Mouse (Mus musculus) forebrain, postnatal 0 days (tissue): ENCODE results near the gene Olfr51. TPM values are rescaled to one million over a fixed set of nuclear protein-coding genes. Genes with fewer than 3 reads are reported as not detected.
"Not testable (repeated sequence)": the region's sequence is repeated elsewhere in the genome, so short reads cannot be mapped to it uniquely, and the experiment has no call there.

Source experiments
- ATAC-seq: fragments of 200-750 bp; cut with Nextera tagmentation; 2 replicates; pipeline ENCODE4 v1.8.0; 2017; ENCODE audit warnings: mild to moderate bottlenecking, moderate library complexity
- DNase-seq: peaks from one replicate; pipeline ENCODE4 v3.0.0-alpha.2; 2015
- H3K27ac ChIP-seq: fragments of 300-500 bp; sonication (generic); 2 replicates; pipeline ENCODE4 v1.5.1; 2014; ENCODE audit warnings: low read depth, mild to moderate bottlenecking, antibody characterized with exemption, low read length, moderate library complexity, mixed read lengths
- H3K27me3 ChIP-seq: fragments of 300-500 bp; sonication (generic); 2 replicates; pipeline ENCODE4 v1.6.1; 2014; ENCODE audit warnings: mild to moderate bottlenecking, low read length, mixed read lengths; ENCODE audit not compliant: insufficient read depth
- H3K36me3 ChIP-seq: fragments of 300-500 bp; sonication (generic); 2 replicates; pipeline ENCODE4 v1.6.1; 2014; ENCODE audit warnings: mild to moderate bottlenecking, moderate library complexity; ENCODE audit not compliant: insufficient read depth
- H3K4me1 ChIP-seq: fragments of 300-500 bp; sonication (generic); 2 replicates; pipeline ENCODE4 v1.6.1; 2014; ENCODE audit warnings: antibody characterized with exemption; ENCODE audit not compliant: insufficient read depth
- H3K4me2 ChIP-seq: fragments of 300-500 bp; sonication (generic); 2 replicates; pipeline ENCODE4 v1.6.1; 2014; ENCODE audit warnings: low read depth, mild to moderate bottlenecking, moderate library complexity
- H3K4me3 ChIP-seq: fragments of 300-500 bp; sonication (generic); 2 replicates; pipeline ENCODE4 v1.5.1; 2014; ENCODE audit warnings: low read depth, low read length, mixed read lengths
- H3K9ac ChIP-seq: fragments of 300-500 bp; sonication (generic); 2 replicates; pipeline ENCODE4 v1.6.1; 2014; ENCODE audit warnings: mild to moderate bottlenecking
- H3K9me3 ChIP-seq: fragments of 300-500 bp; sonication (generic); 2 replicates; pipeline ENCODE4 v1.6.1; 2016; ENCODE audit warnings: low read length
- CTCF ChIP-seq: sonication (generic); IDR thresholded peaks from 2 replicates; pipeline ENCODE4 v1.5.1; 2016; ENCODE audit warnings: antibody characterized with exemption, control low read depth, low read depth
- WGBS: fragments of 180-500 bp; shearing (Covaris S2); extraction: QIAGEN DNeasy Blood & Tissue Kit; methylation state at CpG from one replicate; pipeline ENCODE4 v1.1.7; 2014; 5-methylcytosine and 5-hydroxymethylcytosine counted together
- polyA plus RNA-seq: library from polyadenylated mRNA; unstranded; fragments of >200 nt; fragmentation: Nextera tagmentation; extraction: Ambion mirVana; gene quantifications from 2 replicates; pipeline ENCODE4 v1.2.1, GENCODE M21; 2015
- total RNA-seq: library from RNA; depleted of rRNA; stranded (reverse); fragments of >200 nt; gene quantifications from 2 replicates; pipeline ENCODE4 v1.2.3, GENCODE M21; 2014

Gene Olfr51
- total and polyA plus RNA-seq, 2 experiments from 2014 or later = not detected

GRCm38 (mm10) chr11:51013936-51014335 lies 10.5 kb downstream of the Olfr51 start, which contains the start of gene Olfr54:
Olfr54 (plus strand) TSS chr11:51014236.
- H3K9ac ChIP-seq = no peak within 1 kb of the TSS
- H3K27me3 ChIP-seq = no peaks in the 10 kb centered on the region
- H3K4me1 ChIP-seq = no peaks in the 10 kb centered on the region
- no peaks in the 10 kb centered on the region for H3K36me3 ChIP-seq
- ATAC-seq (no peak), DNase-seq (no peak)
- H3K9me3 ChIP-seq = no peaks in the 10 kb centered on the region
- no peak within 1 kb of the TSS for H3K27ac ChIP-seq
- no peak within 1 kb of the TSS for H3K4me2 ChIP-seq
- TF ChIP-seq CTCF = no peak
- H3K4me3 ChIP-seq = no peak within 1 kb of the TSS
- 68% methylated on average over 1 of the region's 1 CpGs for WGBS

GRCm38 (mm10) chr11:51016341-51016740 lies 12.9 kb downstream of the Olfr51 start:
- H3K36me3 ChIP-seq = no peaks in the 10 kb centered on the region
- no peaks in the 10 kb centered on the region for H3K27me3 ChIP-seq
- 59% methylated on average over 2 of the region's 2 CpGs for whole genome bisulfite sequencing
- no peak overlapping the region for H3K27ac ChIP-seq
- H3K9ac ChIP-seq = no peak overlapping the region
- no peaks in the 10 kb centered on the region for H3K4me1 ChIP-seq
- ATAC-seq = no peak
- no peak for DNase-seq
- H3K9me3 ChIP-seq = no peaks in the 10 kb centered on the region
- H3K4me3 ChIP-seq = no peak overlapping the region
- no peak overlapping the region for H3K4me2 ChIP-seq
- TF ChIP-seq CTCF = no peak

- H3K9ac ChIP-seq, H3K4me3 ChIP-seq, H3K36me3 ChIP-seq, ATAC-seq, H3K27ac ChIP-seq, H3K27me3 ChIP-seq, H3K4me2 ChIP-seq, DNase-seq, H3K4me1 ChIP-seq, H3K9me3 ChIP-seq: not testable (repeated sequence)
- WGBS = 88% methylated on average over 11 of the region's 11 CpGs
These were observed 23.4 kb downstream of the Olfr51 start for GRCm38 (mm10) chr11:51026811-51027210.

- not testable (repeated sequence) for ATAC-seq, H3K27ac ChIP-seq, H3K9ac ChIP-seq, H3K9me3 ChIP-seq, H3K4me1 ChIP-seq, H3K27me3 ChIP-seq, H3K4me3 ChIP-seq, DNase-seq, H3K4me2 ChIP-seq, H3K36me3 ChIP-seq
- 84% methylated on average over 8 of the region's 8 CpGs for WGBS
These were observed 26.0 kb downstream of the Olfr51 start for GRCm38 (mm10) chr11:51029381-51029780.

GRCm38 (mm10) chr11:51030225-51030624 lies 26.8 kb downstream of the Olfr51 start:
- Histone ChIP-seq H3K27ac (no peak overlapping the region), H3K36me3 (no peaks in the 10 kb centered on the region), H3K27me3 (no peaks in the 10 kb centered on the region), H3K4me3 (no peak overlapping the region), H3K9ac (no peak overlapping the region), H3K9me3 (no peaks in the 10 kb centered on the region), H3K4me1 (no peaks in the 10 kb centered on the region), H3K4me2 (no peak overlapping the region)
- no peak for TF ChIP-seq CTCF
- no peak for ATAC-seq
- DNase-seq = no peak
- 80% methylated on average over 2 of the region's 2 CpGs for WGBS

GRCm38 (mm10) chr11:51032851-51033250 lies 29.5 kb downstream of the Olfr51 start:
- WGBS = 8% methylated on average over 1 of the region's 1 CpGs
- H3K9ac ChIP-seq = no peak overlapping the region
- DNase-seq (peak; percentile 76), ATAC-seq (no peak)
- H3K27ac ChIP-seq = no peak overlapping the region
- no peaks in the 10 kb centered on the region for H3K36me3 ChIP-seq
- no peaks in the 10 kb centered on the region for H3K4me1 ChIP-seq
- no peak overlapping the region for H3K4me2 ChIP-seq
- no peak overlapping the region for H3K4me3 ChIP-seq
- no peaks in the 10 kb centered on the region for H3K27me3 ChIP-seq
- peak; percentile 94 for TF ChIP-seq CTCF
- H3K9me3 ChIP-seq = no peaks in the 10 kb centered on the region

GRCm38 (mm10) chr11:51034141-51034540 lies 30.7 kb downstream of the Olfr51 start:
- not testable (repeated sequence) for H3K27ac ChIP-seq, H3K9ac ChIP-seq, H3K9me3 ChIP-seq, ATAC-seq, DNase-seq, H3K27me3 ChIP-seq, H3K4me1 ChIP-seq, H3K4me2 ChIP-seq, H3K4me3 ChIP-seq, H3K36me3 ChIP-seq

- no peak overlapping the region for H3K27ac ChIP-seq
- 88% methylated on average over 2 of the region's 2 CpGs for WGBS
- no peak overlapping the region for H3K9ac ChIP-seq
- ATAC-seq = no peak
- no peak overlapping the region for H3K4me3 ChIP-seq
- no peak overlapping the region for H3K4me2 ChIP-seq
- H3K9me3 ChIP-seq = no peaks in the 10 kb centered on the region
- no peak for TF ChIP-seq CTCF
- DNase-seq = no peak
- no peaks in the 10 kb centered on the region for H3K36me3 ChIP-seq
- no peaks in the 10 kb centered on the region for H3K27me3 ChIP-seq
- no peaks in the 10 kb centered on the region for H3K4me1 ChIP-seq
These were observed 32.6 kb downstream of the Olfr51 start for GRCm38 (mm10) chr11:51035951-51036350.

GRCm38 (mm10) chr11:51044776-51045175 lies 41.4 kb downstream of the Olfr51 start:
- H3K4me2 ChIP-seq, H3K4me3 ChIP-seq, H3K9me3 ChIP-seq, H3K27ac ChIP-seq, DNase-seq, H3K27me3 ChIP-seq, H3K4me1 ChIP-seq, H3K36me3 ChIP-seq, ATAC-seq, H3K9ac ChIP-seq: not testable (repeated sequence)
- 78% methylated on average over 3 of the region's 3 CpGs for WGBS

- ATAC-seq, H3K9me3 ChIP-seq: not testable (repeated sequence)
These were observed 44.4 kb downstream of the Olfr51 start, which contains the start of gene Olfr1375 for GRCm38 (mm10) chr11:51047809-51048208. Olfr1375 (plus strand) TSS chr11:51048109.

More at GRCm38 (mm10) chr11:51047809-51048208, 44.4 kb downstream of the Olfr51 start, which contains the start of gene Olfr1375:
- not testable (repeated sequence) for H3K4me1 ChIP-seq, H3K4me2 ChIP-seq, H3K27ac ChIP-seq, H3K36me3 ChIP-seq, H3K27me3 ChIP-seq, DNase-seq, H3K9ac ChIP-seq, H3K4me3 ChIP-seq
- 83% methylated on average over 3 of the region's 3 CpGs for whole genome bisulfite sequencing
